Comparison of ENCODE assay signal across 14 mouse cellular contexts in genomic region chr11:68988341-68988740, GRCm38 (mm10). TPM values are rescaled to one million over a fixed set of nuclear protein-coding genes. Genes with fewer than 3 reads are reported as not detected.
DNase-seq lines count a peak whose midpoint lies in the region; ATAC-seq and TF ChIP-seq lines count a peak whose summit lies in the region.
"Had no signal": no experiment of that assay in that cellular context is flagged by ENCODE, and none has a peak within 500 bp of the region (broad histone marks: within the 10 kb centered on the region; RNA-seq: fewer than 3 reads in every experiment).

No protein-coding gene starts in this region.

- DNase-seq in embryonic facial prominence, embryonic 10.5 days (ENCODE audit: low spot score), result no peak
- no peak for DNase-seq in ES-E14 (ENCODE audit: low read depth, low spot score)
- DNase-seq in cerebellum, adult 2 months, result peak; percentile 79 to 85
- DNase-seq in gastrocnemius, adult 8-10 months (ENCODE audit: low spot score in 2 of 2), result peak; percentile 41 to 69
- DNase-seq in right cerebral cortex, postnatal 10 days (ENCODE audit: low spot score in 2 of 2), result no peak
- DNase-seq: heart, adult 2 months; layer of hippocampus, adult 9-11 months had no signal

- no peaks in the 10 kb centered on the region for H3K9me3 ChIP-seq in embryonic facial prominence, embryonic 12.5 days
- no peaks in the 10 kb centered on the region for H3K9me3 ChIP-seq in embryonic facial prominence, embryonic 10.5 days
- no peaks in the 10 kb centered on the region for H3K9me3 ChIP-seq in ES-E14 (ENCODE audit: control insufficient read depth, insufficient read depth, low read depth, low read length)
- no peaks in the 10 kb centered on the region for H3K9me3 ChIP-seq in forebrain, embryonic 12.5 days
- H3K9me3 ChIP-seq: kidney, embryonic 15.5 days; neural tube, embryonic 13.5 days had no signal

- ATAC-seq in embryonic facial prominence, embryonic 12.5 days (ENCODE audit: insufficient number of reproducible peaks, insufficient read depth, low FRiP score, low TSS enrichment), result 0 out of 2 replicates have a peak, but pooled peaks have one; percentile 28
- ATAC-seq in forebrain, embryonic 12.5 days (ENCODE audit: low FRiP score), result no peak
- no peak for ATAC-seq in CD4-positive, CD25-positive, alpha-beta regulatory T cell, adult 4 months
- ATAC-seq: forebrain, embryonic 16.5 days; midbrain, embryonic 16.5 days had no signal

- in situ Hi-C loops in ES-E14 (cut with MboI; ENCODE audit: low sequenced_read_pairs in 2 of 2, unreplicated experiment in 2 of 2), result loop anchor here in 1 of 2 experiments (5.0 kb wide), 1 partner anchor 81 kb away; no protein-coding TSS in a partner anchor

- H3K9ac ChIP-seq in embryonic facial prominence, embryonic 12.5 days, result no peak overlapping the region
- peak overlapping the region; percentile 7; the same call in 1 of the 2 replicates for H3K9ac ChIP-seq in ES-E14 (ENCODE audit: insufficient read depth, low read depth, low read length, poor library complexity, severe bottlenecking)
- H3K9ac ChIP-seq in forebrain, embryonic 12.5 days, result no peak overlapping the region
- H3K9ac ChIP-seq: kidney, embryonic 15.5 days; neural tube, embryonic 13.5 days had no signal

- TF ChIP-seq POLR2A in cerebellum, adult 2 months (IDR thresholded peaks at IDR 0.05; ENCODE audit: borderline replicate concordance, insufficient read depth, low read length), result peak; percentile 17; the same call in 1 of the 2 replicates

- no peaks in the 10 kb centered on the region for H3K4me1 ChIP-seq in embryonic facial prominence, embryonic 12.5 days
- H3K4me1 ChIP-seq in embryonic facial prominence, embryonic 10.5 days, result no peaks in the 10 kb centered on the region
- no peaks in the 10 kb centered on the region for H3K4me1 ChIP-seq in ES-E14 (ENCODE audit: control insufficient read depth in 2 of 2, insufficient read depth in 2 of 2, low read length in 2 of 2, poor library complexity in 1 of 2)
- peaks cover 25% of the 10 kb centered on the region for H3K4me1 ChIP-seq in cerebellum, adult 2 months (ENCODE audit: control insufficient read depth, insufficient read depth, low read length)
- H3K4me1 ChIP-seq in forebrain, embryonic 12.5 days, result no peaks in the 10 kb centered on the region
- H3K4me1 ChIP-seq: kidney, embryonic 15.5 days; neural tube, embryonic 13.5 days had no signal

- H3K36me3 ChIP-seq in embryonic facial prominence, embryonic 12.5 days, result peaks cover 69% of the 10 kb centered on the region
- H3K36me3 ChIP-seq in embryonic facial prominence, embryonic 10.5 days (replicated peaks), result peaks cover 82% of the 10 kb centered on the region
- peaks cover 61% of the 10 kb centered on the region for H3K36me3 ChIP-seq in ES-E14 (ENCODE audit: control insufficient read depth, insufficient read depth, low read length, poor library complexity, severe bottlenecking)
- peaks cover 74% of the 10 kb centered on the region for H3K36me3 ChIP-seq in forebrain, embryonic 12.5 days (replicated peaks)

- no peak overlapping the region for H3K27ac ChIP-seq in embryonic facial prominence, embryonic 12.5 days
- H3K27ac ChIP-seq in embryonic facial prominence, embryonic 10.5 days (replicated peaks), result no peak overlapping the region
- no peak overlapping the region; the same call in 1 of the 2 replicates for H3K27ac ChIP-seq in ES-E14 (ENCODE audit: insufficient read depth, low read depth, low read length, poor library complexity, severe bottlenecking)
- peak overlapping the region; percentile 37; the same call in 1 of the 2 replicates for H3K27ac ChIP-seq in cerebellum, adult 2 months (ENCODE audit: insufficient read depth, low read length)
- H3K27ac ChIP-seq in forebrain, embryonic 12.5 days, result no peak overlapping the region
- H3K27ac ChIP-seq: heart, adult 2 months; kidney, embryonic 15.5 days; neural tube, embryonic 13.5 days had no signal

- H3K27me3 ChIP-seq in embryonic facial prominence, embryonic 12.5 days, result no peaks in the 10 kb centered on the region
- no peaks in the 10 kb centered on the region for H3K27me3 ChIP-seq in embryonic facial prominence, embryonic 10.5 days (replicated peaks; ENCODE audit: low read depth, poor library complexity, severe bottlenecking)
- H3K27me3 ChIP-seq in cerebellum, adult 2 months (ENCODE audit: control insufficient read depth, insufficient read depth, low read length), result no peaks in the 10 kb centered on the region
- no peaks in the 10 kb centered on the region for H3K27me3 ChIP-seq in forebrain, embryonic 12.5 days
- H3K27me3 ChIP-seq: kidney, embryonic 15.5 days; neural tube, embryonic 13.5 days had no signal

- no peak overlapping the region for H3K4me2 ChIP-seq in embryonic facial prominence, embryonic 12.5 days (replicated peaks)
- H3K4me2 ChIP-seq in forebrain, embryonic 12.5 days, result no peak overlapping the region
- H3K4me2 ChIP-seq: kidney, embryonic 15.5 days; neural tube, embryonic 13.5 days had no signal

- no peak for TF ChIP-seq CTCF in cerebellum, adult 2 months (IDR thresholded peaks at IDR 0.05; ENCODE audit: borderline replicate concordance, insufficient read depth, low read depth, low read length)

- no peak overlapping the region for H3K4me3 ChIP-seq in embryonic facial prominence, embryonic 12.5 days
- H3K4me3 ChIP-seq in embryonic facial prominence, embryonic 10.5 days, result no peak overlapping the region
- no peak overlapping the region for H3K4me3 ChIP-seq in ES-E14 (ENCODE audit: insufficient read depth in 1 of 2, low read depth in 1 of 2, low read length in 2 of 2, poor library complexity in 1 of 2, severe bottlenecking in 1 of 2)
- H3K4me3 ChIP-seq in cerebellum, adult 2 months (replicated peaks; ENCODE audit: insufficient read depth, low read depth, low read length), result peak overlapping the region; percentile 9
- H3K4me3 ChIP-seq in forebrain, embryonic 12.5 days (replicated peaks), result no peak overlapping the region
- H3K4me3 ChIP-seq: heart, adult 2 months; kidney, embryonic 15.5 days; neural tube, embryonic 13.5 days had no signal

- WGBS in embryonic facial prominence, embryonic 12.5 days, result 93% methylated on average over 17 of the region's 17 CpGs
- 94% methylated on average over 17 of the region's 17 CpGs for WGBS in embryonic facial prominence, embryonic 10.5 days
- WGBS in cerebellum, adult 2 months, result 9% methylated on average over 17 of the region's 17 CpGs
- WGBS in forebrain, embryonic 12.5 days, result 94% methylated on average over 17 of the region's 17 CpGs

TF ChIP-seq in ES-E14, 5 proteins besides CTCF, POLR2A, EP300 and RAD21 (continues in another document):
- TF ChIP-seq MAFK (IDR thresholded peaks at IDR 0.05; ENCODE audit: insufficient read depth, low read depth, low read length) (no peak), ZC3H11A (IDR thresholded peaks at IDR 0.05; ENCODE audit: borderline replicate concordance, low read depth, low read length) (no peak)

RNA-seq across cellular contexts. Expression of gene Rangrf, which starts 13.4 kb away (rescaled TPM):
- 59.3 and 64.2 TPM in 2 replicates for polyA plus RNA-seq in embryonic facial prominence, embryonic 12.5 days (2016; fragmentation: Nextera tagmentation; extraction: Ambion mirVana)
- 87.7 and 93.0 TPM in 2 replicates for polyA plus RNA-seq in embryonic facial prominence, embryonic 10.5 days (2016; fragmentation: Nextera tagmentation; extraction: Ambion mirVana)
- 90.7 and 107 TPM in 2 replicates for total RNA-seq in ES-E14 (2012; rRNA removed)
- polyA plus RNA-seq in cerebellum, adult 2 months (2012; rRNA removed), result 54.4 and 55.5 TPM in 2 replicates
- 10 to 100 TPM; 59.5 to 84.1 (median 69.6) TPM for total RNA-seq in gastrocnemius, adult 8-10 months (2022)
- 54.1 and 57.8 TPM in 2 replicates for polyA plus RNA-seq in forebrain, embryonic 12.5 days (2016; fragmentation: Nextera tagmentation; extraction: Ambion mirVana)
- 10 to 100 TPM; 36.9 to 71.7 TPM for polyA plus RNA-seq in CD4-positive, CD25-positive, alpha-beta regulatory T cell, adult 4 months (2017; shearing (Covaris generic))

RNA-seq across cellular contexts. Expression of gene Pfas, which starts 19.9 kb away (rescaled TPM):
- polyA plus RNA-seq in embryonic facial prominence, embryonic 12.5 days (2016; fragmentation: Nextera tagmentation; extraction: Ambion mirVana), result 44.0 and 44.3 TPM in 2 replicates
- polyA plus RNA-seq in embryonic facial prominence, embryonic 10.5 days (2016; fragmentation: Nextera tagmentation; extraction: Ambion mirVana), result 70.1 and 71.9 TPM in 2 replicates
- total RNA-seq in ES-E14 (2012; rRNA removed), result 119 and 149 TPM in 2 replicates
- polyA plus RNA-seq in cerebellum, adult 2 months (2012; rRNA removed), result 23.1 and 23.2 TPM in 2 replicates
- 1 to 10 TPM; 4.9 to 9.3 (median 7.4) TPM for total RNA-seq in gastrocnemius, adult 8-10 months (2022)
- 35.4 and 40.4 TPM in 2 replicates for polyA plus RNA-seq in forebrain, embryonic 12.5 days (2016; fragmentation: Nextera tagmentation; extraction: Ambion mirVana)
- polyA plus RNA-seq in CD4-positive, CD25-positive, alpha-beta regulatory T cell, adult 4 months (2017; shearing (Covaris generic)), result 10 to 100 TPM; 20.2 to 33.9 TPM

RNA-seq across cellular contexts. Expression of gene Slc25a35, which starts 20.4 kb away (rescaled TPM):
- polyA plus RNA-seq in embryonic facial prominence, embryonic 12.5 days (2016; fragmentation: Nextera tagmentation; extraction: Ambion mirVana), result 2.6 and 4.1 TPM in 2 replicates
- polyA plus RNA-seq in embryonic facial prominence, embryonic 10.5 days (2016; fragmentation: Nextera tagmentation; extraction: Ambion mirVana), result 2.4 and 2.7 TPM in 2 replicates
- 2.7 and 3.3 TPM in 2 replicates for total RNA-seq in ES-E14 (2012; rRNA removed)
- polyA plus RNA-seq in cerebellum, adult 2 months (2012; rRNA removed), result 11.5 and 12.1 TPM in 2 replicates
- 1 to 10 TPM; 3.5 to 4.8 (median 4.3) TPM for total RNA-seq in gastrocnemius, adult 8-10 months (2022)
- 2.1 and 2.6 TPM in 2 replicates for polyA plus RNA-seq in forebrain, embryonic 12.5 days (2016; fragmentation: Nextera tagmentation; extraction: Ambion mirVana)
- polyA plus RNA-seq in CD4-positive, CD25-positive, alpha-beta regulatory T cell, adult 4 months (2017; shearing (Covaris generic)), result 10 to 100 TPM in 1 of 2 experiments, 1 to 10 TPM in 1; 5.0 to 10.7 TPM

RNA-seq across cellular contexts. Expression of gene Ctc1, which starts 27.4 kb away (rescaled TPM):
- 71.0 and 75.2 TPM in 2 replicates for polyA plus RNA-seq in embryonic facial prominence, embryonic 12.5 days (2016; fragmentation: Nextera tagmentation; extraction: Ambion mirVana)
- polyA plus RNA-seq in embryonic facial prominence, embryonic 10.5 days (2016; fragmentation: Nextera tagmentation; extraction: Ambion mirVana), result 100 and 103 TPM in 2 replicates
- 50.9 and 79.5 TPM in 2 replicates for total RNA-seq in ES-E14 (2012; rRNA removed)
- 44.1 and 46.3 TPM in 2 replicates for polyA plus RNA-seq in cerebellum, adult 2 months (2012; rRNA removed)
- total RNA-seq in gastrocnemius, adult 8-10 months (2022), result 10 to 100 TPM; 10.1 to 12.7 (median 11.0) TPM
- polyA plus RNA-seq in forebrain, embryonic 12.5 days (2016; fragmentation: Nextera tagmentation; extraction: Ambion mirVana), result 71.0 and 81.5 TPM in 2 replicates
- 10 to 100 TPM; 12.5 to 13.5 TPM for polyA plus RNA-seq in CD4-positive, CD25-positive, alpha-beta regulatory T cell, adult 4 months (2017; shearing (Covaris generic))

RNA-seq across cellular contexts. Expression of gene Arhgef15, which starts 31.1 kb away (rescaled TPM):
- polyA plus RNA-seq in embryonic facial prominence, embryonic 12.5 days (2016; fragmentation: Nextera tagmentation; extraction: Ambion mirVana), result 8.1 and 8.5 TPM in 2 replicates
- polyA plus RNA-seq in embryonic facial prominence, embryonic 10.5 days (2016; fragmentation: Nextera tagmentation; extraction: Ambion mirVana), result 8.9 and 9.2 TPM in 2 replicates
- total RNA-seq in ES-E14 (2012; rRNA removed), result 2.5 and 3.1 TPM in 2 replicates
- polyA plus RNA-seq in cerebellum, adult 2 months (2012; rRNA removed), result 33.0 and 34.7 TPM in 2 replicates
- 1 to 10 TPM; 5.3 to 8.1 (median 6.6) TPM for total RNA-seq in gastrocnemius, adult 8-10 months (2022)
- polyA plus RNA-seq in forebrain, embryonic 12.5 days (2016; fragmentation: Nextera tagmentation; extraction: Ambion mirVana), result 5.6 and 6.4 TPM in 2 replicates
- polyA plus RNA-seq in CD4-positive, CD25-positive, alpha-beta regulatory T cell, adult 4 months (2017; shearing (Covaris generic)), result under 1 TPM; 0.16 to 0.19 TPM

Comparison
In these comparisons a context has a peak if more than half of its experiments do, and no peak if none do; other contexts are left out.
1. DNase-seq: peak in cerebellum, adult 2 months (2 of 2) and gastrocnemius, adult 8-10 months (2 of 2); none in embryonic facial prominence, embryonic 10.5 days (single experiment), ES-E14 (single experiment) and right cerebral cortex, postnatal 10 days (0 of 2).